Mouse (Mus musculus) activated CD4-positive, CD25-positive, alpha-beta regulatory T cell, adult 4 months (primary cell): Measurements from ENCODE around the gene Thtpa. TPM values are rescaled to one million over a fixed set of nuclear protein-coding genes. Genes with fewer than 3 reads are reported as not detected.
A peak's percentile ranks its signal among the peaks of the same experiment; 100 is the strongest.

Experiments
- ATAC-seq: one replicate; pipeline ENCODE4 v1.8.0; 2017
- polyA plus RNA-seq, 2 experiments: library from polyadenylated mRNA; unstranded; fragments of 100-300 nt; shearing (Covaris generic); gene quantifications; one replicate each; pipeline ENCODE4 v1.2.1; 2017

The Thtpa gene
- polyA plus RNA-seq, 2 experiments from 2014 or later = 9.6 to 11.9 TPM

DNA sequence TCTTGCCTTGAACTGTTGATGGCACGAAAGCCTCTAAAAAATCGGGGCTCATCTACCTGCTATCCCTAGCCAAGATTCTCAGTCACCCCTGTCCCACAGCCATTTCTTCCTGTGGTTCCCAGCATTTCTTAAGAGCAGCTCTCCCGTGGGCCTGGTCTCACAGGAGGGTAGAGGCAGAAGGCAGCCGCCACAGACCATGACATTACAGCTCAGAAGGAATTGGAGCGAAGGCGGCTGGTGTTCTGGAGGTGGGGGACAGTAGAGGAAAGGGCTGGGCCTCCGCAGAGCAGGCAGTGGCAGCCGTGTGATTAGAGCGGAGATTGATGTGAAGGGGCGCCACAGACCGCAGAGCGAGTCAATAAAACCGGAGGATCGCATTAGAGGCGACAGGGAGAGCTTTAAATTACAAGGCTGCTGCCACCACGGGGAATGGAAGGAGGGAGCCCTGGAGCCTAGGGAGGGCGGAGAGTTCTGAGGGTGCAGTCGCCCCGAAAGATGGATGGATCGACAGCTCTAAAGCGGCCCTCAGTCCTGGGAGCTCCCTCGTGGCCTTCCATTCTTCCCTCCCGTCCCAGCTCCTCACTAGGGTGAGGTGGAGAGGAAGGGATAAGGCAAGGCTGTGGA, 16.1 kb upstream of the Thtpa start:
- ATAC-seq = no peak

- peak; percentile 76 for ATAC-seq
Observed at GRCm38 (mm10) chr14:55079214-55079970, 15.2 kb upstream of the Thtpa start.

GRCm38 (mm10) chr14:55081105-55081504, 13.5 kb upstream of the Thtpa start:
- no peak for ATAC-seq

DNA sequence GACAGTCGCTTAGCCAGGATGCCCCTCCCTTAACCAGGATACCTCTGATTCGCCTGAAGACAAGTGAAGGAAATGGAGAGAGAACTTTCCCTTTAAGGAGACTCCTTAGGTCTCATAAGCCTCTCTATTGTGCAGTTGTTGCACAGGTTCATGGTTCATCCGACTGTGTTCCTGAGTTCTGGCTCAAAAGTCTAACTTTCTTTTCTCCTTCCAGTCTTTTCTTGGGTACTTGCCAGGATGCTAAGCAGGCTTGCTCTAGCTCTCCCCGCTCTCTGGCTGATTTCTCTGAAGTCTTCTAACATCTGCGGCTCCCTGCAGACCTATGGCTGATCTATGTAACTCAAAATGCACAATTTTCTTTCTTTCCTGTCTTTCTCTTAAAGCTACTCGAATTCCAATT, 11.1 kb upstream of the Thtpa start:
- no peak for ATAC-seq

DNA sequence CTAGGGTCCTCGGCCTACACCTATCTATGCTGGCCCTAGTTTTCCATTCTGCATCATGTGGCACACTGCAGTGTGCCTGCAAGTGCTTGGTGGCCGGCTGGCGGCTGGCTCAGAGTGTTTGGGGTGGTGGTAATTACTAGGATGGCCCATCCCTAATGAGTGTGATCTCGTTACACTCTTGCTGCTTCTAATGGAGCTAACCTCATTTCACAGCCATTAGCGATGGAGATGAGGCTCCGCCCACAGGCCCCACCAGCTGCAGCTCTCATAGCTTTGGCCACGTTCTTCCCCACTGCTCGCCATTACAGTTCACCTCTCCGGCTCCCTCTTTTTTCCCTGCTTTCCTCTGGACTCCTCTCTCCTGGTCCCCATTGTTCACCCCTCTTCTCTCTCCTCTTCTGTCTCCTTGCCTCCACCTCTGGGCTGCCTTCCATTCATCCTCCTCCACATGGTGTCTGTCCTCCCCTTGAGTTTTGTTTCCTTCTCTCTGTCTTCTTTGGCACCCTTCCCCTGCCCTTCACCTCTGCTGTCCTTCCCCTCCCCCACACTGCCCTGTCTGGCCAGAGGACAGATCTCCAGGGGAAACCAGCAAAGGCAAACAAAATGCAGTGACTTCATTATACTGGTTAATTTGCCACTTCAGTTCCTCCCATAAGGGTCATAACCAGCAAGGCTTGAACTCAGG, 9.1 kb upstream of the Thtpa start:
- no peak for ATAC-seq

DNA sequence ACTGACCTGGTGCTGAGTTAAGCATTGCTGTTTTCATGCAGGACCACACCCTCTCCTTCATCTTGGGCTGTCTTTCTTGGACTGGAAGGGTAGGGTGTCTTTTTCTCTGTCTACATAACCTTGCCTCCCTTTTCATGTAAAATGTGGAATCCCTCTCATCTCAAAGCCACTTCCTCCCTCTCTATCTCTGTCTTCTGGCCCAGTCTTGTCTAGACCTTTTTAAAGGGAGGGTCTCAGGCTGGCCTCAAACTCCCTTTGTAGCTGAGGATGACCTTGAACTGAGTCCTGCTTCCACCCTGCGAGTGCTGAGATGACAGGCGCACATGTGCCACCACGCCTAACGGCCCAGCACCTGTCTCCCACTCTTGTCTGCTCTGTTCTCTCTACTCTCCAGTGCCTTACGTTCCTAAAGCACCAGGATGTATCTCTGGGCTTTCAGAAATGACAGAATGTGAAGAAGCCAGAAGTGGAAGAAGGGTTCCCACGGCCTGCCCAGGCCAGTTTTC, 8.5 kb upstream of the Thtpa start:
- ATAC-seq = no peak

GRCm38 (mm10) chr14:55089199-55089947, 5.2 kb upstream of the Thtpa start:
- no peak for ATAC-seq

DNA sequence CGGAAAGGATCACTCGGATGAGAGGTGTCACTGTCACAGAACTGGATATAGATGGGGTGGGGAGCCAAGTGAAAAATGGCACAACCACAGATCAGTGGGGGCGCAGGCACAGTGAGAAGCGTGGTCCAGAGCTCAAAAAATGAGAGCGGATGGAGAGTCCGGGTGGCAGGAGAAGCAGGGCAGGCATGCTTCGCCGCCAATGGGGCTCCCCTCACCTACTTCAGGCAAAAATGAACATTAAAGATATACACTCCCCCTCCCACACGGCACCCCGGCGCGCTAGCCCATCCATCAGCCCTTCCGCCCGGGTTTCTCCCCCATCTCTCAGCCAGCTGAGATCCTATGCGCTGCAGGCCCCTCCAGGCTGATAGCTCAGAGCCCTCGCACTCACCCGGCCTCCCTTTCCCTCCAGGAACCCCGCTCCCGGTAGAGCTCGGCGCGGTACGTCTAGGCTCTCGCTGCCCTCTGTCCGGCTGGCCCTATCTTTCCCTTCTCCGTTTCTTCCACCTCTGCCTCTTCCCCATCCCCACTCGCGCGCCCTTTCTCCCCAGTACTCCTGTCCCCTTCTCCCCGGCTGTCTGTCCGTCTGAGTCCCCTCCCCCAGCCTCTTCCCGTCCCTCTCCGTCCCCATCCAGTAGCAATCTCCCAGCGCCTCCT, 3.2 kb upstream of the Thtpa start:
- ATAC-seq = no peak

GRCm38 (mm10) chr14:55092011-55092577, 2.5 kb upstream of the Thtpa start, which contains the start of gene Zfhx2:
TSS of gene Zfhx2 (minus strand) at chr14:55092324.
- peak; percentile 87 for ATAC-seq

GRCm38 (mm10) chr14:55093927-55094326, 657 bp upstream of the Thtpa start:
- ATAC-seq = no peak

- ATAC-seq = no peak
Observed at GRCm38 (mm10) chr14:55095263-55095662, 679 bp downstream of the Thtpa start.

GRCm38 (mm10) chr14:55095671-55096070, 1.1 kb downstream of the Thtpa start:
- ATAC-seq = no peak

- ATAC-seq = no peak
Observed at GRCm38 (mm10) chr14:55096573-55097087, 2.0 kb downstream of the Thtpa start.

DNA sequence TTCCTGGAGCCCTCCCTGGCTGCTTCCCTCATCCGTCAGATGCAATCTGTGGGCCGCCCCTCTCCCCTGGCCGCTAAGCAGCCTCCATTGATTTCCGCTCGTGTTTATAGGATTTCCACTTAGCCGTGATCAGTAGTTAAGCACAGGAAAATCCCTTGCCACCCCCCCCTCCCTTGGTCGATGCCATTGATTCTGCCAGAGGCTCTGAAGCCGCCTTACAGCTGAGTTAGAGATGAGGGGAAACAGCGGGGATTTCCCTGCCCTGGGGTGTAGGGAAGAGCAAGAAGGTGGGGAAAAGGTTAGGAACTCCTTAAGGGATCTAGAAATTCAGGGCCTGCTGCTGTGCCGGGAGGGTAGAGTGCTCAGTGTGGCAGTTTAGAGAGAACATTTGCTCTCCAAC, 3.1 kb downstream of the Thtpa start:
- ATAC-seq = peak; percentile 52

- peak; percentile 86 for ATAC-seq
Observed at GRCm38 (mm10) chr14:55098067-55098466, 3.5 kb downstream of the Thtpa start.

DNA sequence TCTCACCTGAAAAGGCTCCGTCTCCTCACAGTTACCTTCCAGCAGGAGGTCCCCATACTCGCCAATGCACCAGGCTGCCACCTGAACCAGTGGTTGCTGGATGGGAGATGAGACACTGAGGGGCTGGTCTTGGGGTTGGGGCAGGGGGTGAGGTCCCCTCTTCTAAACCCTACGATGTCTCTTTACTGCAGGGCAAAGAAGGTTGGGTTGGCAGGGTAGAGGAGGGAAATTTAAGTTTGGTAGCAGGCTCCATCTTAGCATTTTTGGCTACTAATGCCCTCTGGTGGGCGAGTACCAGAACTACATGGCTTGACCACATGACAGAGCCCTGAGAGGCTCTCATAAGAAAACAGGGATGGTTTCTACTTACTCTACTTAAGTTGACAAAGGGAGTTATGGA, 7.0 kb downstream of the Thtpa start:
- ATAC-seq = no peak

DNA sequence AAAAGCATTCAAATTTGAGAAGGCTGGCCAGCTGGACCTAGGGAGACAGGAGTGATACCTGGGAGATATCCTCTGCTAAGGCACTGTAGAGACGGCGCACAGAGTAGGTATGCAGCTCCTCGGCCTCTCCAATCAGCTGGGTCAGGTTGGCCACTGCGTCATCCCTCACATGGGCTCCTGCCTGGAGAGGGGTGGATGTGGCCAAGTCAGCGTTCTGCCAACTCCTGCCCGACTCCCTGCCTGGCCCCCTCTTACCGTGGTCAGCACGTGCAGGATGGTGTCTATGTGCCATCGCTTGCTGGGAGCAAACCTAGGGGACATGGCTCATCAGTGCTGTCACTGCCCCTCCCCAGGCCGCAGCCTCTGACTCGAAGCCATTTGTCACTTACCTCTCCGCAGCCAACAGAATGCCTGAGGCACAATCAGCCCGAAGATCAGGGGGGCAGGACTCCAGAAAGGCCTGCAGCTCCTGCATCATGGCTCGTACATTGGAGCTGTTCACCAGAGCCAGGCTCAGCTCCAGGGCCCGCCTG, 7.7 kb downstream of the Thtpa start:
- ATAC-seq = no peak

DNA sequence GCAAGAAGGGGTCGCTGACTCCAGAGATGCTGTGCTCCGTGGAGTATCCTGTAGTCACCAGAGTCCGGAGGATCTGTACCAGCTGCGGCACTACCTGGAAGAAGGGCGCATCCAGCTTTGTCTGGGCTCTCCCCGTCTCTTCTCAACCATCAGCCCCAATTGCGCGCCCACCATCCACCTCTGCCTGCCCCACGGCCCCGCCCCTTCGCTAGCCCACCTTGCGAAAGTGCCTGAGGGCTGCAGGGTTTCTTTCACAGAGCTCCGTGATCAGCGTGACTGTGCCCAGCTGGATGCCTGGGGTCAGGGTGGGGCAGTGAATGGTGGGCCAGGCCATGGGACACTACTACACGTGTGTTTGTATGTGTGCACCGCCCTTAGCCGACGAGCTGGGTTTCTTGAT, 9.8 kb downstream of the Thtpa start:
- ATAC-seq = no peak

DNA sequence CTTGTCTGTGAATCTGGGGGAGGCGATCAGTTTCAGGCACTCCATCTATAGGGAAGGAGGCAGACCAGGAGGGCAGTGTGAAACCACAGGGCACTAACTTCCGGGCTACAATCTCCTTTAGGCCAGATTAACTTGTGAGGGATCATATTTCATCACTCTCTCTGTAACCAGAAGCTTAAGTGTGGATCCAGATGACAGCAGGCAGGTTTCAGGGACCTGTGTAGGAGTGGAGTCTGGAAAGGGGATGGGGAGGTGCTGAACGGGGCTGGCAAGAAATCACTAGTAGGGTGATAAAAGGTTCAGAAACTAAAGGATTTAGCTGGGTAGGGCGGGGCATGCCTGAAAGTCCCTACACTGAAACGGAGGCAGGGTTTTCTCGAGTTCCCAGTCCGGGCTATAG, 10.8 kb downstream of the Thtpa start:
- no peak for ATAC-seq

GRCm38 (mm10) chr14:55105836-55106809, 11.5 kb downstream of the Thtpa start, which contains the start of gene Ap1g2:
TSS of gene Ap1g2 (minus strand) at chr14:55106593.
- ATAC-seq = peak; percentile 97
